Mouse (Mus musculus): ENCODE results near the gene Capn11. TPM values are rescaled to one million over a fixed set of nuclear protein-coding genes. Genes with fewer than 3 reads are reported as not detected.
"Not testable (repeated sequence)": the region's sequence is repeated elsewhere in the genome, so short reads cannot be mapped to it uniquely, and the experiment has no call there.

The Capn11 gene
- polyA plus RNA-seq, 1 experiment from 2014 or later: 1.00 TPM

- no peaks in the 10 kb centered on the region for H3K36me3 ChIP-seq
- no peak overlapping the region for H3K27ac ChIP-seq (replicated peaks)
- no peak overlapping the region for H3K4me3 ChIP-seq
- ATAC-seq (ENCODE audit: low FRiP score, low read depth): no peak
- no peaks in the 10 kb centered on the region for H3K27me3 ChIP-seq
- no peaks in the 10 kb centered on the region for H3K4me1 ChIP-seq (replicated peaks)
- no peak overlapping the region for H3K9ac ChIP-seq
- WGBS: 22% methylated on average over 12 of the region's 12 CpGs
- H3K4me2 ChIP-seq: 0 out of 2 replicates have a peak overlapping the region, but pooled peaks have one; percentile 22
- H3K9me3 ChIP-seq: no peaks in the 10 kb centered on the region
Observed at GRCm38 (mm10) chr17:45642701-45643100, 16.4 kb downstream of the Capn11 start.

GRCm38 (mm10) chr17:45641981-45642380 lies 17.1 kb downstream of the Capn11 start:
- no peak overlapping the region for H3K9ac ChIP-seq
- H3K27ac ChIP-seq (replicated peaks): no peak overlapping the region
- H3K27me3 ChIP-seq: no peaks in the 10 kb centered on the region
- no peak for ATAC-seq (ENCODE audit: low FRiP score, low read depth)
- H3K9me3 ChIP-seq: no peaks in the 10 kb centered on the region
- H3K4me2 ChIP-seq: no peak overlapping the region
- no peak overlapping the region for H3K4me3 ChIP-seq
- H3K4me1 ChIP-seq (replicated peaks): no peaks in the 10 kb centered on the region
- H3K36me3 ChIP-seq: no peaks in the 10 kb centered on the region
- 92% methylated on average over 8 of the region's 8 CpGs for WGBS

GRCm38 (mm10) chr17:45638596-45639295 lies 20.4 kb downstream of the Capn11 start:
- Histone ChIP-seq H3K4me2 (no peak overlapping the region), H3K4me3 (no peak overlapping the region), H3K4me1 (replicated peaks) (no peaks in the 10 kb centered on the region), H3K9ac (no peak overlapping the region), H3K27me3 (no peaks in the 10 kb centered on the region), H3K36me3 (no peaks in the 10 kb centered on the region), H3K9me3 (no peaks in the 10 kb centered on the region), H3K27ac (replicated peaks) (no peak overlapping the region)
- no peak for ATAC-seq (ENCODE audit: low FRiP score, low read depth)
- 77% methylated on average over 16 of the region's 16 CpGs for WGBS

- Histone ChIP-seq H3K9me3 (no peaks in the 10 kb centered on the region), H3K4me3 (no peak overlapping the region), H3K36me3 (no peaks in the 10 kb centered on the region), H3K4me1 (replicated peaks) (peaks cover 14% of the 10 kb centered on the region), H3K4me2 (no peak overlapping the region), H3K27ac (replicated peaks) (no peak overlapping the region), H3K27me3 (no peaks in the 10 kb centered on the region), H3K9ac (no peak overlapping the region)
- 85% methylated on average over 5 of the region's 5 CpGs for WGBS
- ATAC-seq (ENCODE audit: low FRiP score, low read depth): no peak
Observed at GRCm38 (mm10) chr17:45634033-45634432, 25.1 kb downstream of the Capn11 start.

GRCm38 (mm10) chr17:45631940-45632339 lies 27.2 kb downstream of the Capn11 start:
- peaks cover 14% of the 10 kb centered on the region for H3K4me1 ChIP-seq (replicated peaks)
- no peak overlapping the region for H3K4me2 ChIP-seq
- H3K36me3 ChIP-seq: no peaks in the 10 kb centered on the region
- ATAC-seq (ENCODE audit: low FRiP score, low read depth): no peak
- H3K27me3 ChIP-seq: no peaks in the 10 kb centered on the region
- no peak overlapping the region for H3K9ac ChIP-seq
- WGBS: 78% methylated on average over 6 of the region's 6 CpGs
- H3K4me3 ChIP-seq: no peak overlapping the region
- no peak overlapping the region for H3K27ac ChIP-seq (replicated peaks)
- no peaks in the 10 kb centered on the region for H3K9me3 ChIP-seq

- Histone ChIP-seq H3K4me1 (replicated peaks) (peaks cover 19% of the 10 kb centered on the region), H3K9ac (peak overlapping the region; percentile 61), H3K27me3 (no peaks in the 10 kb centered on the region), H3K36me3 (no peaks in the 10 kb centered on the region), H3K9me3 (no peaks in the 10 kb centered on the region), H3K4me2 (peak overlapping the region; percentile 70), H3K27ac (replicated peaks) (peak overlapping the region; percentile 73), H3K4me3 (peak overlapping the region; percentile 45; the same call in 1 of the 2 replicates)
- no peak for ATAC-seq (ENCODE audit: low FRiP score, low read depth)
- WGBS: 55% methylated on average over 3 of the region's 3 CpGs
Observed at GRCm38 (mm10) chr17:45630992-45631391, 28.1 kb downstream of the Capn11 start.

GRCm38 (mm10) chr17:45629861-45630694 lies 29.0 kb downstream of the Capn11 start:
- Histone ChIP-seq H3K4me2 (peak overlapping the region; percentile 70), H3K36me3 (no peaks in the 10 kb centered on the region), H3K9me3 (no peaks in the 10 kb centered on the region), H3K27me3 (no peaks in the 10 kb centered on the region), H3K4me3 (peak overlapping the region; percentile 45), H3K27ac (replicated peaks) (peak overlapping the region; percentile 73), H3K9ac (peak overlapping the region; percentile 61), H3K4me1 (replicated peaks) (peaks cover 19% of the 10 kb centered on the region)
- ATAC-seq (ENCODE audit: low FRiP score, low read depth): peak; percentile 89
- WGBS: 2% methylated on average over 34 of the region's 34 CpGs

GRCm38 (mm10) chr17:45628885-45629855 lies 30.0 kb downstream of the Capn11 start:
- peak overlapping the region; percentile 45 for H3K4me3 ChIP-seq
- H3K4me2 ChIP-seq: peak overlapping the region; percentile 70
- H3K9ac ChIP-seq: 0 out of 2 replicates have a peak overlapping the region, but pooled peaks have one; percentile 61
- WGBS: 62% methylated on average over 13 of the region's 13 CpGs
- peaks cover 19% of the 10 kb centered on the region for H3K4me1 ChIP-seq (replicated peaks)
- no peaks in the 10 kb centered on the region for H3K27me3 ChIP-seq
- H3K9me3 ChIP-seq: no peaks in the 10 kb centered on the region
- peak overlapping the region; percentile 73 for H3K27ac ChIP-seq (replicated peaks)
- H3K36me3 ChIP-seq: no peaks in the 10 kb centered on the region
- ATAC-seq (ENCODE audit: low FRiP score, low read depth): 0 out of 2 replicates have a peak, but pooled peaks have one; percentile 19

- no peak for ATAC-seq (ENCODE audit: low FRiP score, low read depth)
- Histone ChIP-seq H3K9me3 (no peaks in the 10 kb centered on the region), H3K4me2 (no peak overlapping the region), H3K27me3 (no peaks in the 10 kb centered on the region), H3K4me3 (no peak overlapping the region), H3K27ac (replicated peaks) (no peak overlapping the region), H3K4me1 (replicated peaks) (peaks cover 19% of the 10 kb centered on the region), H3K36me3 (no peaks in the 10 kb centered on the region), H3K9ac (no peak overlapping the region)
- 17% methylated on average over 3 of the region's 3 CpGs for WGBS
Observed at GRCm38 (mm10) chr17:45628160-45628559, 31.0 kb downstream of the Capn11 start.

GRCm38 (mm10) chr17:45626577-45627134 lies 32.5 kb downstream of the Capn11 start:
- Histone ChIP-seq H3K27ac (replicated peaks) (no peak overlapping the region), H3K9me3 (no peaks in the 10 kb centered on the region), H3K27me3 (no peaks in the 10 kb centered on the region), H3K4me2 (peak overlapping the region; percentile 45), H3K4me3 (no peak overlapping the region), H3K9ac (no peak overlapping the region), H3K4me1 (replicated peaks) (peaks cover 19% of the 10 kb centered on the region), H3K36me3 (no peaks in the 10 kb centered on the region)
- ATAC-seq (ENCODE audit: low FRiP score, low read depth): no peak
- 30% methylated on average over 15 of the region's 15 CpGs for WGBS

- H3K4me2 ChIP-seq; H3K36me3 ChIP-seq; H3K4me3 ChIP-seq; H3K27me3 ChIP-seq; H3K27ac ChIP-seq (replicated peaks); H3K9me3 ChIP-seq; ATAC-seq (ENCODE audit: low FRiP score, low read depth); H3K9ac ChIP-seq: not testable (repeated sequence)
- H3K4me1 ChIP-seq (replicated peaks): peaks cover 13% of the 10 kb centered on the region
- WGBS: 92% methylated on average over 8 of the region's 8 CpGs
Observed at GRCm38 (mm10) chr17:45623425-45623824, 35.7 kb downstream of the Capn11 start.
